Mouse (Mus musculus): ENCODE measurements at regions not wholly inside any gene's neighbourhood (a gene's known extent, or its start where the extent isn't known, plus 50 kb on each side); places are given as distances from the start of the nearest gene placed in this dataset.

- TF ChIP-seq CTCF (IDR thresholded peaks at IDR 0.05; ENCODE audit: low read depth, low read length) (no peak), GATA2 (IDR thresholded peaks at IDR 0.05; ENCODE audit: borderline replicate concordance, low read depth, low read length) (no peak), GATA1 (IDR thresholded peaks at IDR 0.05; ENCODE audit: borderline replicate concordance, low read length) (no peak), TAL1 (conservative IDR thresholded peaks at IDR 0.05; ENCODE audit: low read depth, low read length) (no peak), POLR2AphosphoS5 (IDR thresholded peaks at IDR 0.05; ENCODE audit: insufficient replicate concordance, low read depth, low read length) (no peak)
These were observed 120.0 kb upstream of the Gm21876 start for GRCm38 (mm10) chrX:21295460-21295859.

Measured in G1E (cell line).